Mouse (Mus musculus) cerebellum, postnatal 10 days (tissue): ENCODE measurements at regions not wholly inside any gene's neighbourhood (a gene's known extent, or its start where the extent isn't known, plus 50 kb on each side); places are given as distances from the start of the nearest gene placed in this dataset.

ENCODE experiments used
- DNase-seq, 2 experiments: peaks; one replicate each; pipeline ENCODE4 v3.0.0; 2021; ENCODE audit warnings: mixed read lengths in 2 of 2

GRCm38 (mm10) chr5:69877100-69877499 lies 285.0 kb upstream of the Gnpda2 start:
- peak; percentile 2 to 6 for DNase-seq

GRCm38 (mm10) chr5:69863027-69863426 lies 270.9 kb upstream of the Gnpda2 start:
- DNase-seq: no peak

- peak in 1 of 2 experiments; percentile 13 for DNase-seq
Measured at GRCm38 (mm10) chr5:69844809-69845208, 252.7 kb upstream of the Gnpda2 start.

GRCm38 (mm10) chr5:69837947-69838710 lies 246.0 kb upstream of the Gnpda2 start:
- DNase-seq: no peak

GRCm38 (mm10) chr5:69836356-69836755 lies 244.2 kb upstream of the Gnpda2 start:
- no peak for DNase-seq

GRCm38 (mm10) chr5:69835162-69835561 lies 243.0 kb upstream of the Gnpda2 start:
- DNase-seq: peak; percentile 10 to 11

GRCm38 (mm10) chr5:69817778-69818177 lies 225.6 kb upstream of the Gnpda2 start:
- no peak for DNase-seq

- DNase-seq: no peak
Measured at GRCm38 (mm10) chr5:69817035-69817434, 224.9 kb upstream of the Gnpda2 start.

GRCm38 (mm10) chr5:69815356-69815755 lies 223.2 kb upstream of the Gnpda2 start:
- peak; percentile 27 to 50 for DNase-seq

- no peak for DNase-seq
Measured at GRCm38 (mm10) chr5:69802612-69803011, 210.5 kb upstream of the Gnpda2 start.

GRCm38 (mm10) chr5:69802101-69802500 lies 210.0 kb upstream of the Gnpda2 start:
- no peak for DNase-seq

GRCm38 (mm10) chr5:69795316-69795715 lies 203.2 kb upstream of the Gnpda2 start:
- no peak for DNase-seq

GRCm38 (mm10) chr5:69794641-69795040 lies 202.5 kb upstream of the Gnpda2 start:
- DNase-seq: no peak

- DNase-seq: peak in 1 of 2 experiments; percentile 2
Measured at GRCm38 (mm10) chr5:69756769-69757485, 164.8 kb upstream of the Gnpda2 start.

- peak in 1 of 2 experiments; percentile 2 for DNase-seq
Measured at GRCm38 (mm10) chr5:69756360-69756759, 164.2 kb upstream of the Gnpda2 start.

GRCm38 (mm10) chr5:69740511-69740910 lies 148.4 kb upstream of the Gnpda2 start:
- DNase-seq: peak; percentile 59 to 75

GRCm38 (mm10) chr5:69721351-69722006 lies 129.3 kb upstream of the Gnpda2 start:
- DNase-seq: no peak

- DNase-seq: no peak
Measured at GRCm38 (mm10) chr5:69716087-69716486, 123.9 kb upstream of the Gnpda2 start.

- no peak for DNase-seq
Measured at GRCm38 (mm10) chr5:69707099-69707498, 115.0 kb upstream of the Gnpda2 start.

- DNase-seq: peak; percentile 45 to 57
Measured at GRCm38 (mm10) chr5:69705168-69705532, 113.0 kb upstream of the Gnpda2 start.

- peak; percentile 74 to 82 for DNase-seq
Measured at GRCm38 (mm10) chr5:69704261-69705167, 112.4 kb upstream of the Gnpda2 start.

GRCm38 (mm10) chr5:69678770-69679169 lies 86.6 kb upstream of the Gnpda2 start:
- DNase-seq: no peak

- no peak for DNase-seq
Measured at GRCm38 (mm10) chr5:69678268-69678667, 86.1 kb upstream of the Gnpda2 start.
